Mouse (Mus musculus): Measurements from ENCODE around the gene Gm17087. TPM values are rescaled to one million over a fixed set of nuclear protein-coding genes. Genes with fewer than 3 reads are reported as not detected.

Gene Gm17087
- not detected in 2 replicates for polyA plus RNA-seq (2012; ENCODE audit: low replicate concordance)

GRCm38 (mm10) chr17:8566850-8567249 is at the start of gene Gm17087:
TSS of gene Gm17087 (minus strand) at chr17:8566950.

DNA sequence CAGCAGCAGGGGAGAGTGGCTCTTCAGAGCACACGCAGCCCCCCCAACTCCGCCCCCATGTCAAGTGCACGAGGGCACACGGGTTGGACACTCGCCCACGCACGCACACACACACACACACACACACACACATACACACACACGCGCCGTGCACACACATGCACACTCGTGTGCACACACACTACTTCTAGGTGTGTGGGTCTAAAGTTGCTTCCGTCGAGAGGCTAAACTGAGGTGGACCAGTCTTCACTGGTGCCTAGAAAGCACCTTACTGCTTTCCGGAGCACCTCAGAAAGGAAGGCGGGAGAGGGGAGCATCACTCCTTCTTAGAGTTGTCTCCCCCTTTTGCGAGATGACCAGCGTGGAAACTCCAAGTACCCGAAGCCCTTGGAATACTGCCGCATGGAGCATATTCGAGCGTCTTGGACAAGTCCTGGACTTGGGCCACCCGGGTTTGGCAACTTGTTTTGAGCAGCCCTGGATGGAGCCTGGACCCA is 41.5 kb downstream of the Gm17087 start, which contains the start of gene Pde10a:
Gene Pde10a (plus strand): TSS at position 148 of the 497 bp plus-strand sequence.

Other genes starting within 250 kb of the Gm17087 start
- 0.99 and 3.0 TPM in 2 replicates for gene Prr18, start 229.5 kb downstream of the Gm17087 start, polyA plus RNA-seq (2012; ENCODE audit: low replicate concordance)
- gene T2, start 211.0 kb downstream of the Gm17087 start, polyA plus RNA-seq (2012; ENCODE audit: low replicate concordance), result not detected in 2 replicates
- not detected in 2 replicates for gene T, start 132.5 kb downstream of the Gm17087 start, polyA plus RNA-seq (2012; ENCODE audit: low replicate concordance)
- 1.3 TPM in 1 of 2 replicates, not detected in the other for gene Pde10a, start 41.6 kb downstream of the Gm17087 start, polyA plus RNA-seq (2012; ENCODE audit: low replicate concordance)

Measured in hematopoietic multipotent progenitor cell, adult 10-12 weeks (in vitro differentiated cells).